Mouse (Mus musculus): ENCODE data around the gene S100a4. TPM values are rescaled to one million over a fixed set of nuclear protein-coding genes. Genes with fewer than 3 reads are reported as not detected.

S100a4 gene
- polyA plus RNA-seq (2015; fragmentation: Nextera tagmentation; extraction: Ambion mirVana) = 24.9 and 31.5 TPM in 2 replicates

GRCm38 (mm10) chr3:90603623-90604022 is at the start of gene S100a4:
Gene S100a4, plus strand, starts transcription at chr3:90603771.
- H3K27me3 ChIP-seq = no peaks in the 10 kb centered on the region
- 0 out of 2 replicates have a peak within 1 kb of the TSS, but pooled peaks have one; percentile 6 for H3K4me2 ChIP-seq (replicated peaks)
- no peak within 1 kb of the TSS for H3K4me3 ChIP-seq (replicated peaks)
- H3K4me1 ChIP-seq = peaks cover 76% of the 10 kb centered on the region
- no peak within 1 kb of the TSS for H3K9ac ChIP-seq
- peak; percentile 17; the same call in 1 of the 2 replicates for ATAC-seq (ENCODE audit: insufficient number of reproducible peaks, low FRiP score, low TSS enrichment, low read depth)
- WGBS = 29% methylated on average over 3 of the region's 3 CpGs
- H3K27ac ChIP-seq (replicated peaks) = peak within 1 kb of the TSS; percentile 92
- H3K9me3 ChIP-seq (replicated peaks) = no peaks in the 10 kb centered on the region
- H3K36me3 ChIP-seq = no peaks in the 10 kb centered on the region

- Histone ChIP-seq H3K4me1 (peaks cover 8% of the 10 kb centered on the region; the same call in 1 of the 2 replicates), H3K27me3 (no peaks in the 10 kb centered on the region), H3K36me3 (no peaks in the 10 kb centered on the region), H3K27ac (replicated peaks) (peak overlapping the region; percentile 28; the same call in 1 of the 2 replicates), H3K4me2 (replicated peaks) (no peak overlapping the region), H3K9ac (no peak overlapping the region), H3K4me3 (replicated peaks) (no peak overlapping the region), H3K9me3 (replicated peaks) (no peaks in the 10 kb centered on the region)
- 48% methylated on average over 5 of the region's 5 CpGs for WGBS
- no peak for ATAC-seq (ENCODE audit: insufficient number of reproducible peaks, low FRiP score, low TSS enrichment, low read depth)
Observed at GRCm38 (mm10) chr3:90555954-90556353, 47.6 kb upstream of the S100a4 start.

GRCm38 (mm10) chr3:90560008-90560628 is 43.5 kb upstream of the S100a4 start, which contains the start of gene S100a3:
Gene S100a3, plus strand, starts transcription at chr3:90560578.
- 70% methylated on average over 6 of the region's 6 CpGs for WGBS
- Histone ChIP-seq H3K4me2 (replicated peaks) (no peak within 1 kb of the TSS), H3K36me3 (no peaks in the 10 kb centered on the region), H3K27ac (replicated peaks) (0 out of 2 replicates have a peak within 1 kb of the TSS, but pooled peaks have one; percentile 7), H3K9ac (no peak within 1 kb of the TSS), H3K27me3 (no peaks in the 10 kb centered on the region), H3K4me3 (replicated peaks) (no peak within 1 kb of the TSS), H3K9me3 (replicated peaks) (no peaks in the 10 kb centered on the region), H3K4me1 (peaks cover 8% of the 10 kb centered on the region; the same call in 1 of the 2 replicates)
- ATAC-seq (ENCODE audit: insufficient number of reproducible peaks, low FRiP score, low TSS enrichment, low read depth) = no peak

GRCm38 (mm10) chr3:90574691-90575090 is 28.9 kb upstream of the S100a4 start:
- H3K4me3 ChIP-seq (replicated peaks) = no peak overlapping the region
- no peaks in the 10 kb centered on the region for H3K36me3 ChIP-seq
- no peak overlapping the region for H3K9ac ChIP-seq
- no peak for ATAC-seq (ENCODE audit: insufficient number of reproducible peaks, low FRiP score, low TSS enrichment, low read depth)
- no peaks in the 10 kb centered on the region for H3K4me1 ChIP-seq
- H3K27me3 ChIP-seq = no peaks in the 10 kb centered on the region
- H3K27ac ChIP-seq (replicated peaks) = no peak overlapping the region
- no peak overlapping the region for H3K4me2 ChIP-seq (replicated peaks)
- WGBS = 75% methylated on average over 5 of the region's 5 CpGs
- H3K9me3 ChIP-seq (replicated peaks) = no peaks in the 10 kb centered on the region

GRCm38 (mm10) chr3:90575320-90575719 is 28.3 kb upstream of the S100a4 start:
- no peak overlapping the region for H3K9ac ChIP-seq
- H3K9me3 ChIP-seq (replicated peaks) = no peaks in the 10 kb centered on the region
- H3K27ac ChIP-seq (replicated peaks) = no peak overlapping the region
- no peak overlapping the region for H3K4me3 ChIP-seq (replicated peaks)
- ATAC-seq (ENCODE audit: insufficient number of reproducible peaks, low FRiP score, low TSS enrichment, low read depth) = no peak
- no peaks in the 10 kb centered on the region for H3K27me3 ChIP-seq
- 75% methylated on average over 3 of the region's 3 CpGs for whole genome bisulfite sequencing
- no peak overlapping the region for H3K4me2 ChIP-seq (replicated peaks)
- 0 out of 2 replicates have a peak, but pooled peaks cover 3% of the 10 kb centered on the region for H3K4me1 ChIP-seq
- no peaks in the 10 kb centered on the region for H3K36me3 ChIP-seq

GRCm38 (mm10) chr3:90576351-90577001 is 27.1 kb upstream of the S100a4 start:
- Histone ChIP-seq H3K4me2 (replicated peaks) (no peak overlapping the region), H3K36me3 (no peaks in the 10 kb centered on the region), H3K27me3 (no peaks in the 10 kb centered on the region), H3K9ac (no peak overlapping the region), H3K4me3 (replicated peaks) (no peak overlapping the region), H3K27ac (replicated peaks) (no peak overlapping the region), H3K9me3 (replicated peaks) (no peaks in the 10 kb centered on the region), H3K4me1 (0 out of 2 replicates have a peak, but pooled peaks cover 3% of the 10 kb centered on the region)
- no peak for ATAC-seq (ENCODE audit: insufficient number of reproducible peaks, low FRiP score, low TSS enrichment, low read depth)
- WGBS = 55% methylated on average over 10 of the region's 10 CpGs

- ATAC-seq (ENCODE audit: insufficient number of reproducible peaks, low FRiP score, low TSS enrichment, low read depth) = peak; percentile 41
- Histone ChIP-seq H3K9me3 (replicated peaks) (no peaks in the 10 kb centered on the region), H3K27ac (replicated peaks) (no peak overlapping the region), H3K9ac (no peak overlapping the region), H3K4me1 (peaks cover 12% of the 10 kb centered on the region; the same call in 1 of the 2 replicates), H3K4me2 (replicated peaks) (no peak overlapping the region), H3K27me3 (no peaks in the 10 kb centered on the region), H3K36me3 (no peaks in the 10 kb centered on the region), H3K4me3 (replicated peaks) (no peak overlapping the region)
- 40% methylated on average over 7 of the region's 7 CpGs for WGBS
Observed at GRCm38 (mm10) chr3:90579433-90579832, 24.1 kb upstream of the S100a4 start.

- WGBS = 96% methylated on average over 5 of the region's 5 CpGs
- no peaks in the 10 kb centered on the region for H3K36me3 ChIP-seq
Observed at GRCm38 (mm10) chr3:90581141-90581540, 22.4 kb upstream of the S100a4 start.

GRCm38 (mm10) chr3:90582156-90582555 is 21.4 kb upstream of the S100a4 start:
- 97% methylated on average over 1 of the region's 1 CpGs for WGBS
- Histone ChIP-seq H3K4me1 (peaks cover 31% of the 10 kb centered on the region), H3K27ac (replicated peaks) (no peak overlapping the region), H3K9me3 (replicated peaks) (no peaks in the 10 kb centered on the region), H3K36me3 (no peaks in the 10 kb centered on the region), H3K9ac (no peak overlapping the region), H3K27me3 (no peaks in the 10 kb centered on the region), H3K4me2 (replicated peaks) (no peak overlapping the region), H3K4me3 (replicated peaks) (no peak overlapping the region)
- ATAC-seq (ENCODE audit: insufficient number of reproducible peaks, low FRiP score, low TSS enrichment, low read depth) = no peak

More at GRCm38 (mm10) chr3:90581141-90581540, 22.4 kb upstream of the S100a4 start:
- ATAC-seq (ENCODE audit: insufficient number of reproducible peaks, low FRiP score, low TSS enrichment, low read depth) = no peak
- Histone ChIP-seq H3K9me3 (replicated peaks) (no peaks in the 10 kb centered on the region), H3K4me1 (peaks cover 21% of the 10 kb centered on the region), H3K27ac (replicated peaks) (no peak overlapping the region), H3K27me3 (no peaks in the 10 kb centered on the region), H3K9ac (no peak overlapping the region), H3K4me2 (replicated peaks) (no peak overlapping the region), H3K4me3 (replicated peaks) (no peak overlapping the region)

- 89% methylated on average over 4 of the region's 4 CpGs for WGBS
- H3K9ac ChIP-seq = no peak overlapping the region
- H3K9me3 ChIP-seq (replicated peaks) = no peaks in the 10 kb centered on the region
- H3K4me1 ChIP-seq = peaks cover 35% of the 10 kb centered on the region
- no peak overlapping the region for H3K4me3 ChIP-seq (replicated peaks)
- ATAC-seq (ENCODE audit: insufficient number of reproducible peaks, low FRiP score, low TSS enrichment, low read depth) = no peak
- H3K27ac ChIP-seq (replicated peaks) = no peak overlapping the region
- H3K27me3 ChIP-seq = no peaks in the 10 kb centered on the region
- H3K36me3 ChIP-seq = no peaks in the 10 kb centered on the region
- H3K4me2 ChIP-seq (replicated peaks) = no peak overlapping the region
Observed at GRCm38 (mm10) chr3:90582556-90582955, 21.0 kb upstream of the S100a4 start.

GRCm38 (mm10) chr3:90583893-90584292 is 19.7 kb upstream of the S100a4 start:
- 45% methylated on average over 3 of the region's 3 CpGs for whole genome bisulfite sequencing
- peak overlapping the region; percentile 39; the same call in 1 of the 2 replicates for H3K27ac ChIP-seq (replicated peaks)
- no peak overlapping the region for H3K4me2 ChIP-seq (replicated peaks)
- no peak for ATAC-seq (ENCODE audit: insufficient number of reproducible peaks, low FRiP score, low TSS enrichment, low read depth)
- H3K4me1 ChIP-seq = peaks cover 42% of the 10 kb centered on the region
- H3K9ac ChIP-seq = no peak overlapping the region
- H3K9me3 ChIP-seq (replicated peaks) = no peaks in the 10 kb centered on the region
- no peak overlapping the region for H3K4me3 ChIP-seq (replicated peaks)
- no peaks in the 10 kb centered on the region for H3K27me3 ChIP-seq
- no peaks in the 10 kb centered on the region for H3K36me3 ChIP-seq
